Mouse (Mus musculus): Measurements from ENCODE around the gene Dlg4. TPM values are rescaled to one million over a fixed set of nuclear protein-coding genes. Genes with fewer than 3 reads are reported as not detected.
A peak's percentile ranks its signal among the peaks of the same experiment; 100 is the strongest.

Gene Dlg4
- polyA plus RNA-seq (2014; fragmentation: Nextera tagmentation; extraction: Ambion mirVana), result 13.2 and 16.4 TPM in 2 replicates

DNA sequence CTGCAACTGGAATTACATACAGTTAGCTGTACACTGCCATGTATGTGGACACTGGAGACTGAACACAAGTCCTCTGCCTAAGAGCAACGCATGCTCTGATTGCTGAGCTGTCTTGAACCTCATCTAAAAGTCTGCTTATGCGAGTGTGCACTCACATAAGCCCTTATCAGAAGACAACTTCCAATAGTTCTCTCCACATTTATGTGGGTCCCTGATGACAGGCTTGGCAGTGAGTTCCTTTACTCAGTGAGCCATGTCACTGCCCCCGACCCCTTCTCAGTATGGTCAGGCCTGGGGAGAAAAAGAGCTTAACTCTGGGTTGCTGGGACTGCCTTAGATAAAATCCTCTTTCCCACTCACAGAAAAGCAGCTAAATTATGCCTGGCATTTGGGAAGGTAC, at the start of gene Dlg4:
Dlg4 (plus strand) TSS at position 274 of the 400 bp plus-strand sequence.
- no peak for ATAC-seq (ENCODE audit: low FRiP score, low TSS enrichment)

DNA sequence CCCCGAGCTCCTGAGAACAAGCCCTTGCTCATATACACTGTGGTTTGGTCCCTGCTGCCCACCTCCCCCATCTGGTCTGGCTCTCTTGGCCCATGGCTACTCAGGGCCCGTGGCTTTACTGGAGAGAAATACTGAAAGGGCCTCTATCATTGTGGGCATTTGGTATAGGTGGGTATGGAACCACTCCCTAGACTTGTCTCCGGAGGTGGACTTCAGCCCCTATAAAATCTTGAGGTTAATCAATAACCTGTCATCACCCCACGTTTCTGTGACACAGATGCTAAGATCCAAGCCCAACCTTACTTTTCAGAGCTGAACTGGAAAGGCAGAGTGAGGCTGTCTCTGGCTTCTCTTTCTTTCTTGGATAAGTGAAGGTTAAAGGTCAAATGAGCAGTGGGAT, 47.9 kb upstream of the Dlg4 start:
- Histone ChIP-seq H3K36me3 (ENCODE audit: control insufficient read depth, insufficient read depth, low read length) (peaks cover 46% of the 10 kb centered on the region), H3K4me1 (ENCODE audit: control insufficient read depth, insufficient read depth, low read length) (peaks cover 4% of the 10 kb centered on the region; the same call in 1 of the 2 replicates), H3K9ac (ENCODE audit: low read depth, low read length) (no peak overlapping the region), H3K27ac (ENCODE audit: low read depth, low read length) (no peak overlapping the region), H3K4me2 (replicated peaks; ENCODE audit: low read depth, low read length) (no peak overlapping the region), H3K4me3 (ENCODE audit: low read length) (no peak overlapping the region), H3K27me3 (ENCODE audit: control insufficient read depth, insufficient read depth, low read length) (peaks cover 29% of the 10 kb centered on the region), H3K9me3 (ENCODE audit: control insufficient read depth, low read length) (no peaks in the 10 kb centered on the region)
- no peak for ATAC-seq (ENCODE audit: low FRiP score, low TSS enrichment)
- 83% methylated on average over 4 of the region's 4 CpGs for WGBS

More for the DNA sequence above, at the start of gene Dlg4:
- Histone ChIP-seq H3K4me2 (replicated peaks; ENCODE audit: low read depth, low read length) (peak within 1 kb of the TSS; percentile 97), H3K27ac (ENCODE audit: low read depth, low read length) (peak within 1 kb of the TSS; percentile 14; the same call in 1 of the 2 replicates), H3K9me3 (ENCODE audit: control insufficient read depth, low read length) (no peaks in the 10 kb centered on the region), H3K4me1 (ENCODE audit: control insufficient read depth, insufficient read depth, low read length) (peaks cover 45% of the 10 kb centered on the region), H3K9ac (ENCODE audit: low read depth, low read length) (peak within 1 kb of the TSS; percentile 18; the same call in 1 of the 2 replicates), H3K27me3 (ENCODE audit: control insufficient read depth, insufficient read depth, low read length) (no peaks in the 10 kb centered on the region), H3K4me3 (ENCODE audit: low read length) (peak within 1 kb of the TSS; percentile 72), H3K36me3 (ENCODE audit: control insufficient read depth, insufficient read depth, low read length) (peaks cover 19% of the 10 kb centered on the region)
- WGBS, result 66% methylated on average over 3 of the region's 3 CpGs

DNA sequence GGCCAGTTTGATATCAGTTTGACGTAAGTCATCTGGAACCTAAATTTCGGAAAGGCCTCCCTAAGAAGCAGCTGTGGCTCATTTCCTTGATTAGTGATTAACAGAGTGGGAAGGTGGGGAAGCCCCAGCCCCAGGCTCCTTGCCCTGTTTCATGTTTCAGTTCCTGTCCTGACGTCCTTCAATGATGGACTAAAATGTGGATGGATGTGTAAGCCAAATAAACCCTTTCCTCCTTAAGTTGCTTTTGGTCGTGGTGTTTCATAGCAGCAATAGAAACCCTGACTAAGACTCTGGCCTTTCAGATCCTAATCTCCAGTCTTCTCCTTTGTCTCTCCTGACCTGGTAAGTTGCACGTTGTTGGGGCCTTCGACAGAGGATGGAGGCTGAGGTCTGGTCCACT, 46.5 kb upstream of the Dlg4 start:
- peaks cover 19% of the 10 kb centered on the region for H3K27me3 ChIP-seq (ENCODE audit: control insufficient read depth, insufficient read depth, low read length)
- no peaks in the 10 kb centered on the region for H3K9me3 ChIP-seq (ENCODE audit: control insufficient read depth, low read length)
- no peak overlapping the region for H3K27ac ChIP-seq (ENCODE audit: low read depth, low read length)
- H3K36me3 ChIP-seq (ENCODE audit: control insufficient read depth, insufficient read depth, low read length), result peaks cover 60% of the 10 kb centered on the region
- no peak overlapping the region for H3K4me3 ChIP-seq (ENCODE audit: low read length)
- H3K9ac ChIP-seq (ENCODE audit: low read depth, low read length), result no peak overlapping the region
- WGBS, result 63% methylated on average over 6 of the region's 6 CpGs
- H3K4me2 ChIP-seq (replicated peaks; ENCODE audit: low read depth, low read length), result no peak overlapping the region
- ATAC-seq (ENCODE audit: low FRiP score, low TSS enrichment), result no peak
- H3K4me1 ChIP-seq (ENCODE audit: control insufficient read depth, insufficient read depth, low read length), result peaks cover 4% of the 10 kb centered on the region; the same call in 1 of the 2 replicates

DNA sequence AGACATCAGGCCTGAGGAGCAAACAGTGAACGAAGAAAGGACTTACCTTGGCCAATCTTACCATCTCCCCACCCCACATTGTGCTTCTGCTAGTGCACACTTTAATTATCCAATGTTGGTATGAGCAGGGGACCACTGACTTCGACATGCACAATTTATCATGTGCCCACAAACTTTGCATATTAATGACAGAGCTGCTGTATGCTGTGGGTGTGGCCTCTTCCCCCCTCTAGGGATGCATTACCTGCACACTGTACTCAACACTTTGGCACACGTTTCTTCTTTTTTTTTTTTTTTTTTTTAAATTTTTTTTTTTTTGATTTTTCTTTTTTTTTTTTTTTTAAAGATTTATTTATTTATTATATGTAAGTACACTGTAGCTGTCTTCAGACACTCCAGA, 46.0 kb upstream of the Dlg4 start:
- H3K27ac ChIP-seq (ENCODE audit: low read depth, low read length), result no peak overlapping the region
- no peak overlapping the region for H3K4me2 ChIP-seq (replicated peaks; ENCODE audit: low read depth, low read length)
- H3K4me1 ChIP-seq (ENCODE audit: control insufficient read depth, insufficient read depth, low read length), result peaks cover 4% of the 10 kb centered on the region; the same call in 1 of the 2 replicates
- H3K36me3 ChIP-seq (ENCODE audit: control insufficient read depth, insufficient read depth, low read length), result peaks cover 65% of the 10 kb centered on the region
- WGBS, result 86% methylated on average over 3 of the region's 3 CpGs
- no peak overlapping the region for H3K9ac ChIP-seq (ENCODE audit: low read depth, low read length)
- ATAC-seq (ENCODE audit: low FRiP score, low TSS enrichment), result no peak
- no peak overlapping the region for H3K4me3 ChIP-seq (ENCODE audit: low read length)
- H3K9me3 ChIP-seq (ENCODE audit: control insufficient read depth, low read length), result no peaks in the 10 kb centered on the region
- H3K27me3 ChIP-seq (ENCODE audit: control insufficient read depth, insufficient read depth, low read length), result peaks cover 14% of the 10 kb centered on the region

DNA sequence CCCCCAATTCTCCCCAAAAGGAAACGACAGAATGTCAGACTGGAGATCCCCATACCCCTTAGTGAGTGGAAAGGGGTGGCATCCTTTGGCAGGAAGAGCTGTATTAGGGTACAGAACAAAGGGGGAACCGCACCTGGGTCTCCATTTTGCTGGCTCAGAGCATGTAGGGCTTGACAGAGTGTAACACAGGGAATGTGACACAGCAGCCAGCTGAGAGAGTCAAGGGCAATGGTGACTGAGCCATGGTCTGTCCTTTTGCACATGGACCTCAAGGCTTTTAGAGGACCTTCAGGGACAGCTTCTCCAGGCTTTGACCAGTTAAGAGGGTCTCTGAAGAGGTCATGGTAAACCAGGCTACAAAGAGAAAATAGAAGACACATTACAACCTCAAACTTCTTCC, 41.8 kb upstream of the Dlg4 start:
- 98% methylated on average over 2 of the region's 2 CpGs for WGBS
- Histone ChIP-seq H3K27me3 (ENCODE audit: control insufficient read depth, insufficient read depth, low read length) (no peaks in the 10 kb centered on the region), H3K9ac (ENCODE audit: low read depth, low read length) (no peak overlapping the region), H3K36me3 (ENCODE audit: control insufficient read depth, insufficient read depth, low read length) (peaks cover 62% of the 10 kb centered on the region), H3K27ac (ENCODE audit: low read depth, low read length) (no peak overlapping the region), H3K4me3 (ENCODE audit: low read length) (no peak overlapping the region), H3K4me1 (ENCODE audit: control insufficient read depth, insufficient read depth, low read length) (no peaks in the 10 kb centered on the region; the same call in 1 of the 2 replicates), H3K4me2 (replicated peaks; ENCODE audit: low read depth, low read length) (no peak overlapping the region), H3K9me3 (ENCODE audit: control insufficient read depth, low read length) (no peaks in the 10 kb centered on the region)
- no peak for ATAC-seq (ENCODE audit: low FRiP score, low TSS enrichment)

GRCm38 (mm10) chr11:69976271-69976670, 40.5 kb upstream of the Dlg4 start:
- no peak overlapping the region for H3K27ac ChIP-seq (ENCODE audit: low read depth, low read length)
- no peaks in the 10 kb centered on the region for H3K9me3 ChIP-seq (ENCODE audit: control insufficient read depth, low read length)
- 87% methylated on average over 4 of the region's 4 CpGs for WGBS
- H3K27me3 ChIP-seq (ENCODE audit: control insufficient read depth, insufficient read depth, low read length), result no peaks in the 10 kb centered on the region
- ATAC-seq (ENCODE audit: low FRiP score, low TSS enrichment), result no peak
- no peaks in the 10 kb centered on the region; the same call in 1 of the 2 replicates for H3K4me1 ChIP-seq (ENCODE audit: control insufficient read depth, insufficient read depth, low read length)
- H3K4me3 ChIP-seq (ENCODE audit: low read length), result no peak overlapping the region
- no peak overlapping the region for H3K9ac ChIP-seq (ENCODE audit: low read depth, low read length)
- no peak overlapping the region for H3K4me2 ChIP-seq (replicated peaks; ENCODE audit: low read depth, low read length)
- peaks cover 54% of the 10 kb centered on the region for H3K36me3 ChIP-seq (ENCODE audit: control insufficient read depth, insufficient read depth, low read length)

DNA sequence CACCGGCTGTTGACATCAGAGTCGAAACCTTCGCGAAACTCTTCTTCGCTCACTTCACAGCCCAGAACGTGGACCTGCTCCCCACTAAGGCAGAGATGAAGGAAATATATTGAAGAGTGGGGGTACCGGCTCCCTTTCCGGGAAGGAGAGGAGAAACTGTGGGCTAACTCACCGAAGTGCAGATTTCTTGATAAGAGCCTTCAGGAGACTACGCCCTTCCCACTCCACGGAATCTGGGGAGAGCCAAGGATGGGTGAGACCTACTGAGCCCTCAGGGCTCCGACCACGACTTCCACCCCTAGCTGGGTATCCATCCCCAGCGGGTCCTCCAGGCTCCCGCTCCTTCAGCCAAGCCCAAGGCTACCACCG, 36.9 kb upstream of the Dlg4 start:
- H3K9ac ChIP-seq (ENCODE audit: low read depth, low read length), result peak overlapping the region; percentile 58
- peaks cover 37% of the 10 kb centered on the region for H3K36me3 ChIP-seq (ENCODE audit: control insufficient read depth, insufficient read depth, low read length)
- peak overlapping the region; percentile 72 for H3K4me2 ChIP-seq (replicated peaks; ENCODE audit: low read depth, low read length)
- H3K9me3 ChIP-seq (ENCODE audit: control insufficient read depth, low read length), result no peaks in the 10 kb centered on the region
- no peak for ATAC-seq (ENCODE audit: low FRiP score, low TSS enrichment)
- H3K27ac ChIP-seq (ENCODE audit: low read depth, low read length), result peak overlapping the region; percentile 89
- no peaks in the 10 kb centered on the region for H3K27me3 ChIP-seq (ENCODE audit: control insufficient read depth, insufficient read depth, low read length)
- peaks cover 15% of the 10 kb centered on the region for H3K4me1 ChIP-seq (ENCODE audit: control insufficient read depth, insufficient read depth, low read length)
- peak overlapping the region; percentile 100 for H3K4me3 ChIP-seq (ENCODE audit: low read length)
- 4% methylated on average over 16 of the region's 16 CpGs for WGBS

- Histone ChIP-seq H3K36me3 (ENCODE audit: control insufficient read depth, insufficient read depth, low read length) (peaks cover 37% of the 10 kb centered on the region), H3K4me1 (ENCODE audit: control insufficient read depth, insufficient read depth, low read length) (peaks cover 15% of the 10 kb centered on the region), H3K4me2 (replicated peaks; ENCODE audit: low read depth, low read length) (peak overlapping the region; percentile 90), H3K27me3 (ENCODE audit: control insufficient read depth, insufficient read depth, low read length) (no peaks in the 10 kb centered on the region), H3K9ac (ENCODE audit: low read depth, low read length) (peak overlapping the region; percentile 99), H3K27ac (ENCODE audit: low read depth, low read length) (peak overlapping the region; percentile 99), H3K4me3 (ENCODE audit: low read length) (peak overlapping the region; percentile 100), H3K9me3 (ENCODE audit: control insufficient read depth, low read length) (no peaks in the 10 kb centered on the region)
- ATAC-seq (ENCODE audit: low FRiP score, low TSS enrichment), result peak; percentile 93
- 0% methylated on average over 43 of the region's 60 CpGs for WGBS
These were observed 36.3 kb upstream of the Dlg4 start for GRCm38 (mm10) chr11:69980196-69981140.

DNA sequence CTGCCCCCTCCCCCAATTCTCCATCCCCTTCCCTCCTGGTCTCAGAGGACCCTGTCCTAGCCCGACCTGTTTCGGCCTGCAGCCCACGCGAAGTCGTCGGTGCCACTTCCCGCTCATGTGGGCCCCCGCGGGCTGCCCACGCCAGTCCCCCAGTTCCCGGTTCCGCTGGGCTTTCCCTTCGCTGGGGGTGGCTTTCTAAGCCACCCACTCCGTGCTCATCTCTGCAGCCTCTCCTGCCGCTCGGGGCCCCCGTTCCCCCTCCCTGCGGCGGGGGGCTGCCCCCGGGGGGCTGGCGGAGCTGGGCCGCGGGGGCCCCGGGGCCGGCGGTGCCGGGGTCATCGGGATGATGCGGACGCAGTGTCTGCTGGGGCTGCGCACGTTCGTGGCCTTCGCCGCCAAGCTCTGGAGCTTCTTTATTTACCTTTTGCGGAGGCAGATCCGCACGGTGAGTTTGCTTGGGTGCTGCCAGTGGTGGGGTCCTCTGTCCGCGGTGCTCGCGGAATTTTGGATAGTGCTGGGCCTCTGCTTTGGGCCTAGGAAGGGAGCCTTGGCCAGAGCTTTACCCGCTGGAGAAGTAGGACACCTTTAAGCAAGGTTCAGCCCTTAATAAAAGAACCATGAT, 35.5 kb upstream of the Dlg4 start, which contains the start of gene Ctdnep1:
Ctdnep1 (plus strand) TSS at position 16 of the 622 bp plus-strand sequence.
- H3K27me3 ChIP-seq (ENCODE audit: control insufficient read depth, insufficient read depth, low read length), result no peaks in the 10 kb centered on the region
- H3K36me3 ChIP-seq (ENCODE audit: control insufficient read depth, insufficient read depth, low read length), result peaks cover 39% of the 10 kb centered on the region
- H3K9ac ChIP-seq (ENCODE audit: low read depth, low read length), result peak within 1 kb of the TSS; percentile 99
- H3K9me3 ChIP-seq (ENCODE audit: control insufficient read depth, low read length), result no peaks in the 10 kb centered on the region
- peak within 1 kb of the TSS; percentile 99 for H3K27ac ChIP-seq (ENCODE audit: low read depth, low read length)
- ATAC-seq (ENCODE audit: low FRiP score, low TSS enrichment), result peak; percentile 30
- under 1% methylated on average over 38 of the region's 43 CpGs for WGBS
- H3K4me2 ChIP-seq (replicated peaks; ENCODE audit: low read depth, low read length), result peak within 1 kb of the TSS; percentile 90
- peaks cover 15% of the 10 kb centered on the region for H3K4me1 ChIP-seq (ENCODE audit: control insufficient read depth, insufficient read depth, low read length)
- H3K4me3 ChIP-seq (ENCODE audit: low read length), result peak within 1 kb of the TSS; percentile 100

All from kidney, embryonic 14.5 days (tissue).